Mouse (Mus musculus) left cerebral cortex, adult 11 months (tissue): ENCODE measurements at regions not wholly inside any gene's neighbourhood (a gene's known extent, or its start where the extent isn't known, plus 50 kb on each side); places are given as distances from the start of the nearest gene placed in this dataset.

Experiments used
- DNase-seq: peaks from one replicate; pipeline ENCODE4 v3.0.0; 2022; ENCODE audit warnings: low spot score

DNA sequence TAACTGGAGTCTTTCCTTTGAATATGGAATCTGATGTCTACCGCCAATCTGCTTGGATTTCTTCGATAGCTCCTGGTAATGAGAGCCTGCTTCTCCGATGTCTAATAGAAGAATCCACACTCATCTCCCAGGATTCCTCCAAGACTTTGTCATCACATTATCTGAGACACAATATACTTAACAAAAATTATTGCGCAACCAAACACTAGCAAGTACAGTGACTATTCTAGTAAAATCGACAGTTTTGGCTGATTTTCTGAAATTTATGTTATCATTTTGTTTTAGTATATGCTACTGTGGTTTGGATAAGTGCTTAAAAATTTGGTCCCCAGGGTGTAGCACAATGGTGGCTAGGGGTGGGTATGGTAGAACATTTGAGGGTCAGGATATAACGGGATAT lies 266.5 kb downstream of the Gm5447 start:
- no peak for DNase-seq

DNA sequence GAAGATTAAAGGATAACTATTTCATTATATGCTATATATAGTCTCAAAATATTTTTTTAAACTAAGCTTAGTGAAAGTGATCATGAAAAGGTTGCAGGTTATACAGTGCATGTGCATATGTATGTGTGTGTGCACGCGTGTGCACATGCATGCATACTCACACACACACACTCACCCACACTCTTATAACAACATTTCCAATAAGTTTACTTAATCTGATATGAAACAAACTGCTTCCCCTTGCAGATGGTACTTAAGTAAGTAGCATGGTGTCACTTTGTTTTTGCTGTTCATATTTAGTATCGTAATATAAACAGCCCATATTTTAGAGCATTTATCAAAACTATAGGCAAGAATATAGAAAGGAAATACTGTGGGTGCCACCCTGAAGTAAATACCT lies 275.0 kb downstream of the Gm5447 start:
- no peak for DNase-seq

DNA sequence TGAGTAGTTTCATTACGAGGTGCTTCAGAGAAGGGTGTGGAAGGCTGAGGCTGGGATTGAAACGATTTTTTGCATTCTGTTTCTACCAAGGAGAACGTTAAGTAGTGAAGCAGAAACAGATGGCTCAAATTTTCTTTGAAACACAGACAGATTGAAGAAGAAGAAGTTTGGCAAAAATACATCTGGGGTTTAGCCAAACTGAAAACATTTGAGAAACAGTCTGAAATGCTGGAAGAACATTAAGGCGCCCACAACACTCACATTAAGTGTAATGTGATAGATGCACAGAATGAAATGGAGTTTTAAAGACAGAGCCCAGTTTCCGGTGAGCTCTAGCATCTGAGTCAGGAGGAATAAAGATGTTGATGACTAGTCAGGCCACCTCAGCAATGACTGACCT lies 275.5 kb downstream of the Gm5447 start:
- DNase-seq = peak; percentile 46

DNA sequence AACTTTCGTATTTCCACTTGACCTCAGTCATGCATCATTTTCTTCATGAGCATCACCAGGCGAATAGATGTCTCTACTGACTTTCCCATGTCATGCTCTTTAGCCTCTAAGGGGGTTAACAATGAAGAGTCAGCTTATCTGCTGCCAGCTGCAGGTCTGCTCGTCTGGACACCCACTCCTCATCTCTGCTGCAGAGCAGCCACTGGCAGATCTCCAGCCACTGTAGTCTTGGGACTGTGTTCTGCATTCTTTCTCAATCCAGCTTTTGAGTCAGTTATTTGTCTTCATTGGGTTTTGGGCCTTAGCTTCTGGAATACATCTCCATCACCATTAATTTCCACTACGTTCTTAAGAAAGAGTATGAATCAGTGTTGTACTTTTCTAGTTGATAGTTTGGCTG lies 280.0 kb downstream of the Gm5447 start:
- no peak for DNase-seq

DNA sequence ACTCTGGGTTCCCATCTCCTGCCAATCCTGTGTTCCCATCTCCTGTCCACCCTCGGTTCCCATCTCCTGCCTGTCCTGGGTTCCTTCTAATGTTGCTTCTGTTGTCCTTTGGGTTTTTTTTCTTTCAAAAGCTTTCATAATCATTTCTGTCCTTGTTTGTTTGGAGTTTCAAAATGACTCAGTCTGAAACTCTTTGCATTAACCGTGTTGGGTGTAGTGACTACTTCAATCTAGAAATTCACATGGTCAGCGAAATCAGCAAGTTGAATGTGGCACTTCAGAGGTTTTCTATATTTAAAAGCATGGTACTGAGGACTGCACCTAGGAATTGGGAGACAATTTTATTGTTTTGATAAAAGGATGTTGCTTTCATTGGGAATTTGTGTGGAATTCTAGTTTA lies 280.7 kb downstream of the Gm5447 start:
- DNase-seq = no peak

DNA sequence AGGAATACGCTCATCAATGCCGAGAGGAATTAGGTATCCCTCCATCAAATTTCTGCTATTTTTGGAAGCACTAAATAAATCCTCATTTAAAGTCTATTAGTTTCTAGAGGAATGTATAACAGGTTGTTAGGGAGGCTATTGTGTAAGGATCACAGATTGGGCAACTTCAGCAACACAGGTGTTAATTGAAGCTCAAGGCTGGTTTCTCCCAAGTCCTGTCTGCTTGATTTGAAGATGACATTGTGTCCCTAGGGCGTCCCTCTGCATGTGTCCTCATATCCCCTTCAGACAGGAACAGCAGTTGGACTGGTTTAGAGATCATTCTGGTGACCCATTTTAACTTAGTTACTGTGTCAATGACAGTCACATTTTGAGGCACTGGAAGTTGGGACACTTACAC lies 281.5 kb downstream of the Gm5447 start:
- DNase-seq = no peak

DNA sequence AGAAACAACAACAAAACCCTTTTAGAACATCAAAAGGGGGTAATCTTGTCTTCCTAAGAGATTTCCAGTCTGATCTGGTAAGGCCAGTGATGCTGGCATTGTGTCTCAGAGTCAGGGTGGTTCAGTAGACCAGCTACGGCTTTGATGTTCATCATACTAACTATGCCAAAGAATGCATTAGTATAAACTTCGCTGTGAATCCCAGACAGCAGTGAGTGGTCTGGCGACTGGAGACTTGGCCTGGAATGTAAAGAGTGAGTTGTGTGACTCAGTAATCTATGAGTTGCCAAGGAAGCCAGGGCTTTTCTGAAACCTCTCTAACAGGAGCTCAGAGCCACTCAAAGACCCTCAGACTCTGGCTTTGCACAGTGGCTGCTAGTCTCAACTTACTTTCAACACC lies 288.1 kb upstream of the Foxq1 start:
- no peak for DNase-seq

DNA sequence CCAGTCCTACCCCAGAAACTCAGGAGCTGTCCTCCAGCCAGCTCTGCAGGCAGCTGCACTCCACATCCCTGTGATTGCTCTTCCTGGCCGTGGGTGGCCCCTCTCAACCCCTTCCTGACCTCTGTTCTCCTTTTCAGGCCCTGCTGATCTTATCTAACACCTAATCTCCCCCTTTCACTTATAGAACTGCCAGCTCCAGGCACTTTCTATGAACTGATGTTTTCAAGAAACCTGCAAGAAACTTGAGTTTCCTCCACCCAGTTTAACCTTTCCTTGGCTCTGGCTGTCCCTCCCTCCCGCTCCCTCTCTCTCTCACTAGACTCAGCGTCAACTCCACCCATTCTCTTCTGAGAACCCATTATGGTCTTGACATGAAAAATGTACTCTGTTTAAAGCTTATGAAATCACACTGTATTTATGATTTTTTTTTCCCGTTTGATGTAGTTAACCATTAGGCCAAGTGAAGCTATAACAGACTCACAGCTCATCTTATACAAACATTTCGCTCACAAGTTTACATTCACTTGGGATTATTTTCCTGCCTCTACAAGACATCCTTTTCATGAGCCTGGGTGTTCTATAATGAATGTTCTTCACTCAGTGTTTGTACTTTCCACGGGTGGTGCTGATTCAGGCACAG lies 279.8 kb upstream of the Foxq1 start:
- no peak for DNase-seq

DNA sequence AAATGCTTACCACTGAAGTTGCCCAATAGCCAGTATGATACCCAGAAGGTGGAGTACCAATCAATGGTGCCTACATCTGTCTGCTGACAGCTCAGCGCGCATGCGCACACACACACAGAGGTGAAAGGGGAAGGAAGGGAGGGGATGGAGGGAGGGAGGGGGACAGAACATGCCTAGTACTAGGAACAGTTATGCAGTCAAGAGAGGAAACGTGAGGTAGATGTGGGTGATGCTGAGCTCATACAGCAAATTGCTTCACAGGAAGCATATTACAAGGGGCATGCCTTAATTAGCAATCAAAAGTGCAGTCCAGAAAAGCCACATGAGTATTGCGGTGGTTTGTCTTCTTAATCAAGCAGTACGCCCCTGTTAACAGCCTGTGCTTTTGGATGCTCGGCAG lies 265.3 kb upstream of the Foxq1 start:
- DNase-seq = no peak

DNA sequence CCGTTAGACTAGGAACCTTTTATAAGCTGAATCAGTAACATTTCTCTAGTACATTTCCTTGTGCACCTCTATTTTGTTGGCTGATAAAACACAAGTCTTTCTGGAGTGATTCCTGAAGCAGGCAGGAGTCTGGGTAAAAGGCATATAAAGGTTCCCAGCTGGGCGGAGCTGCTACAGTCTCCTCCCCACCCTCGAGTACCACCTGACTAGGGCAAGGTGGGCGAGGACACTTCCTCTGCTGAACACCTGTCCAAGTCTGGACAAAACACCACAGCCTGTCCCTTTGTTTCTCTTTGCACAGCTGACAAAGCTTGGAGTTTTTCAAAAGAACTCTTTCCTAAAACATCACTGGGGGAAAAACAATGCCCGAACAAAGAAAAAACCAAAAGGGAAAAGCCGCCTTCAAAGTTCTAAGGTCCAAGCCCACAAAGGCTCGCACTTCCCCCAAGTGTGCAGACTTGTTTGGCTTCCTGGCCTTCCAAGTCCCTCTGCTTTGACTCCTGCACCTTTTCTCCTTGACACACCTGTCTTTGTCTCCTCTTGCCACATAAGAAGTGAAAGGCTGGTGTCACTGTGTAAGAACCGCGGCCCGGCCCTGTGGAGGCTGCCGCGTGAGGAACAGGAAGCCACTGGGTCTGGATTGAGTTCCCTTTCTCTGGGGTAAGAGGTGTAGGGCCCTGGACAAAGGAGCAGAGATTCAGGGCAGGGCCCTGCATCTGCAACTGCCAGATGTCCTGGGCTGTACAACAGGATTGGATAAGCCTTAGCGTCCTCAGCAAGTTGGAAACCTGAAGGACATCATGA lies 263.1 kb upstream of the Foxq1 start:
- DNase-seq = no peak

DNA sequence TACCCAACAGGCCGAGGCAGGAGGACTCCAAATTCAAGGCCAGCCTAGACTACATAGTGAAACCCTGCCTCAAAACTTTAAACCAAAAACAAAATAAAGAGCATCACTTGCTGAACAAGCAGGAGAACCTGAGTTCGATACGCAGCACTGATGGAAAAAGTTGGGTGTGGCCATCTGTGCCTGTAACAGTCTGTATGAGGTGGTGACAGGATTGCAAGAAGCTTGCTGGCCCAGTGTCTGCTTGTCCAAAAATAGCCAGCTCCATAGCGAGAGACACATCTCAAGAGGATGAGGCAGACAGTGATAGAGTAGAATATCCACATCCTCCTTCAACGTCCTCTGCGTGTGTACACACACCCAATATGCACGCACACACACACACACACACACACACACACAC lies 261.9 kb upstream of the Foxq1 start:
- DNase-seq = no peak

DNA sequence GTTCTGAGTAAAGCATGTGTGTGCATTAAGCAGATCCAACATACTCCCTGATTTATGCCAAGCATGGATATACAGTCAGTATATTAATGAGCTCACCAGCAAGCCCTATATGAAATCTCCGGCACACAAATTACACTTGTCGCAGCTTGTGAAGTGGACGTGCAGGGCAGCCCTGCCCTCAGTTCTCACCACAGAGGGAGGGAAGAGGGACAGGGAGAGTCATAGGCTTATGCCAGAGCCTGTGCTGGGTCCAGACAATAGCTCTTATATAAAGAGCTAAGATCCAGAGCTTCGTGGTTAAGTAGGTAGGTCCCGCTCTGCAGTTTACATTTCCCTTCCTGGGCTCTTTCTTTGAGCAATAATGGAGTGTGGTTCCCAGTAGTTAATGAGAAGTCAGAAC lies 252.7 kb upstream of the Foxq1 start:
- no peak for DNase-seq

DNA sequence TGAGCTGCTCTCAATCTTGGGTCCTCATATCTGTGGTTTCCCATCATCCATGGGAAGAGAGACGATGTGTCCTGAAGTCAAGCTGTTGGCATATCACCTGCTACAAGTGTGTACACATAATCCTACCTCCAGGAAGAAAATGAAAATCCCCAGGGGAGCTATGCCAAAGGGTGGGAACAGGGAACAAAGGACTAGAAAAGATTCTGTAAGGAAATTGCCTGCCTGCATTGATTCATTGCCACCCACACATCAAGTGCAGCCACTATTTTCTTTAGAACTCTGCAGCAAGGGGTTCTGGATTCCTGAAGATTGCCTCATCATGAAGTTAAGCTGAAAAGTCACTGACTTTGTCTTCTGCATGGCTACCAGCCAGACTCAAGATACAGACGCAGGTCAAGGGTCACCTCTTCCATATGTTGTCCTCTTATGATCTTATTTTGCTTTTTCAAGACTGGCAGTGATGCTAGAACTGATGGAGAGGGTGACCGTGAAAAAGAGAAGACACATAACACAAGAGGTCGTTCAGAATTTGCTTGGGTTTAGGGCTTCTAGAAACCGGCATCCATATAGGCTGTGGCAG lies 251.6 kb upstream of the Foxq1 start:
- DNase-seq = no peak

DNA sequence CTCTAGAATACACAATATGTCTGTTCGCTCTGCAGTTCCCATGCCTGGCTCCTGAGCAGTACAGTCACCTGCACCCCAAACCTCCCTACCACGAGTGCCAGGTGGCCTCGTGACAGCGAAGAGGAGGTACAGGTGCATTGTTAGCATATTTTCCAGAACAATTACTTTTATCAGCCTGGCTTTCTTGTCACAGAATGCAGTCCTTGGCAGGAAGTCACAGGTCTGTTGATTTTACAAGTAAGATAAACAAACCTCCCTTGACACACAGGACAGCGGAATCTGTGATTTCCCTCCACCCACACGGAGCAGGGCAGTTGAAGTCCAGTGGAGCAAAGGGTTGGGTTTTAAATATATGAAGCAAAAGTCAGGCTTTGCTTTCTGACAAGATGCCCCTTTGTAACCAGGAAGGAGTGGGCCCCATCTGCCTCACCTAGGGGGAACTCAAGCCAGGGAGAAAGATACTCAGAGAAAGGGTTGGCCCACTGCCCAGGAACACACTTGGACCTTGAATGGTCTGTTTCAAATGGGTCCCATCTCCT lies 246.8 kb upstream of the Foxq1 start:
- DNase-seq = no peak

DNA sequence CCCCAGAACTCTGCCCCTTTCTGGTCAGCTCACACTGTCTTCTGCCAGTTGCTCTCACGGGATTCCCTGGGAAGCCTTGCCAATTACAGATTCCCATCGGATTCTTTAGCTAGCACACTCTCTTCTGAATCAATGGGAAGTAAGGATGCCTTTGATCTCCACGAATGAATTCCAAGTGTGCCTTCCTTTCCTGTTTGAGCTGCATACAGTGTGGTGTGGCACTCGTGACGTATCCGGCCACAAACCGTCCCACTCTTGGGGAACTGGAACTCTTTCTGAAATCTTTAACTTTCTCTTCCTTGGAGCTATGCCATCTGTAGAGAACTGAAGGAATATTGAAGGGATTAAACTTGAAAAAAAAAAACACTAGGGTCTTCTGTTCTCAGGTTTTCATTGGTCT lies 243.2 kb upstream of the Foxq1 start:
- DNase-seq = no peak

DNA sequence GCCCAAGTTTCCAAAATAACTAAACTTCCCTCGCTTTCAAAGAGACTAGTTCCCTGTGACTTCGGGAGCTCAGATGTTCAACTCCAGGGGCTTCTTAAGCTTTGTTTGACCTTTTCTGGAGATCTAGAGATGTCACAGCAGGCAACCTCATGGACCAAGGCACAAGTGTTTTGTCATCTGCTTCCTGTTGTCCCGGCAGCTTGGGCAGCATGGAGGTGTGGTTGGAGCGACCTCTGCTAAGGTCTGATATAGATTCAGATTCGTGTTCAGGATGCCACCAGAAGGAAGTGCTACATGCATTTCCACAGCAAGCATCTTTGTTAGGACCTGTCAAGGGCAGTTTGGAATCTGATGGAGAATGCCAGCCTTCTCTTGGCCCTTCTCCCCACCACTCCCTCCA lies 242.1 kb upstream of the Foxq1 start:
- no peak for DNase-seq

DNA sequence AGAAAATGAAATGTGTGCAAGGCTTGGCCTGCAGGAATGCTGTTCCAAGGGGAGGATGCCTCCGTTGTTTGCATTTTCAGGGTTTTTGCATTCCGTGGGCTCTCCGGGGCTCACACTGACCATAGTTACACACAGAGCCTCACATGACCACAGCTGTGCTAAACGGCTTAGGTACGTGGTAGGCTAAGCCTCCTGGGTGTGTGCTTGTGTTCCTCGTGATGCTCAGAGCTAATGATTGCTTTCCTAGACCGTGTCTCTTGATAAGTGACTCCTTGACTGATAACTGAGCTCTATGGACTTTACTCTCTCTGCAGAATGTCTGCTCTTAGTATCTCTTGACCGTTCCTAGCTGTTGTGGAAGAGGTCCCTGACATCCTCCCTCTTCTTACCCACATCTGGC lies 238.9 kb upstream of the Foxq1 start:
- DNase-seq = no peak

DNA sequence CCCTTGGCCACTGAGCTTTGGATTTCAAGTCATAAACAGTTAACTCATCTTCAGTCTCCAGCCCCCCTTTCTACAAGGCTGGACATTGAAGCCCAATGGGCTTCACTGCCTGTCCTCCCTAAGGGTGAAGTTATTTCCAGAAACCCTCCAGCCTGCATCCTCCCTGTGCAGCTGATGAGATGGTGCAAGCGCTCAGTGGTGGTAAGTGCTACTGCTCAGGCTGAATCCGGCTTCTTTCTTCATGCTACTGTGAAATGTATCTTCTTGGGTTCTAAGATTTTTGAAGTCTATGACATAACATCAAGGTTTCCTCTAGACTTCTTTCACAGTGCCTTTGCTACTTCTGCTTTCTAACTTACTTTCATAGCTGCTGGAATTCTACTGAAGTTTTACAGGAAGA lies 237.9 kb upstream of the Foxq1 start:
- DNase-seq = no peak

DNA sequence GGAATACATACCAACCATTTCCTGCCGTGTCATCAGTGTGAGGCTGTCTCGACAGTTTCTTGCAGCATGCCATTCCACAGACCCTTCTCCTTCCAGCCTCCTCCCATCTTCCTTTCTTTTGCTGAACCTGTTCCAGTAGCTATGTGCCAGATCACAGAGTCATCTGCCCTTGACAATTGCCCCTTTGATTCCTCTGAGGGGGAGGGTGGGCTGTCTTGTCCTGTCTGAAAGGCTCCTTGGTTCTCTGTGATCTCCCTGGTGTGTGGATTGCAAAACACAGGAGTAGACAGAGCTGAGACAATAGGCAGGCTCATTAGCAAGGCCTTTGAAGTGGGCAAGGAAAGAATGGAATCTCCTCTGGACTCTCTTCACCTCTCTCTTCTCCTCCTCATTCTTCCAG lies 234.5 kb upstream of the Foxq1 start:
- DNase-seq = no peak

DNA sequence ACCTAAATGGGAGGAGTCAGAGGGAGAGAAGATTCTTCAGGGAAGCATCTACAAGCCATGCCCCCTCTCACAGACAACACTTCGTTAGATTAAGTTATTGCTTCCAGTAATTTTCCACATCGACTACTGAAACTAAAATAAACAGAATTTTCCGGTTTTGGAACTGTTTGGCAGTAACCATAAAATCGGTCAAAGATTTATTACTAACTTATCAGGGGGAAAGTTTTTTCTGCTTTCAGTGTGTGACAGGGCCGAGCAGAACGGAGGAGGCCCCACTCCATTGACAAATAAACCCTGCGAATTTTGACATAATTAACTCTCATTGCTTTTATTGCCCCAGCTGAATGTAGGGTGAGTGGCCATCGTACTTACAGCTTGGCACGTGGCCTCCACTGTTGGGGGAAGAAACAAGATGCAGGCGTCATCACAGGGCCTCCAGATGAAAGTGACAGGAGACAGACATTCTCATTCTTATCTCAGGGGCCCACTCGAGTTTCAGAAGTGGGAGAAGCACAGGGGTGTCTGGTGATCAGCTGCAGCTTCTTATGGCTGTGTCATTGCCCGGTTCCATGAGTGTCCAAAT lies 229.6 kb upstream of the Foxq1 start:
- no peak for DNase-seq

DNA sequence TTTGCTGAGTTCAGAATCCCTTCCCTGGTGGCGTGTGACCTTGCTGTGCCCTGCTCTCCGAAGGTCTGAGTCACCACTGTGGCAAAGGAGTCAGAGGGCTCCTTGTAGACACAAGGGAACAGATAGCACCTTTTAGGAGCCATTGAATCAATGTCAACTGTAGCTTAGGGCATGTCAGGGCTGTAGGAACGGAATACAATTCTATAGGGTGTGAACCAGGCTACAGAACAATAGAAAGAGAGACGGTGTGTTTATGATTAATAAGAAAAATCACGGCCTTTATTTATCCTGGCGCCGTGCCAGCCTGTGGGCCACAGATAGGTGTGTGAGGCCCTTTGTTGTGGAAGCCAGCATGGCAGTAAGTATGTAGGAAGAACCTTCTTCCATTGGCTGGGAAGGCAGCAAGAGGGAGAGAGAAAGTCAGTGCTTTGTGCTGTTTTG lies 228.4 kb upstream of the Foxq1 start:
- DNase-seq = no peak

DNA sequence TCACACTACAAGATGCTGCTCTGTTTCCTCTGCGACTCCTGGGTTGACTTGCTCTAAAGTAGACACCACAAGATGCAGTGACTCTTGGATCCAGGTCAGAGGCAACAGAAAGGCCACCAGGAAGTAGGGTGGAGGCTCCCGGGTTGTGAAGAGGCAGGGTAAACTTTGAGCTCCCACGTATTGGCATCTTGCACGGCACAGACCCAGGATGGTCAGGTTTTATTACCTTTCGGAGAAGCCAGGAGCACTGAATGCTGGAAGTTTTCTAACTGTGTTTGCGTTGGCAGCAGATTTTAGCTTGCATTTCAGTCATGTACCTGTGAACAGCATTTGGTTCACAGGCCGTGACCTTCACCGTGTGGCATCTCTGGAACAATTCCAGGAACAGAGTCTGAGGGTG lies 227.2 kb upstream of the Foxq1 start:
- DNase-seq = no peak

DNA sequence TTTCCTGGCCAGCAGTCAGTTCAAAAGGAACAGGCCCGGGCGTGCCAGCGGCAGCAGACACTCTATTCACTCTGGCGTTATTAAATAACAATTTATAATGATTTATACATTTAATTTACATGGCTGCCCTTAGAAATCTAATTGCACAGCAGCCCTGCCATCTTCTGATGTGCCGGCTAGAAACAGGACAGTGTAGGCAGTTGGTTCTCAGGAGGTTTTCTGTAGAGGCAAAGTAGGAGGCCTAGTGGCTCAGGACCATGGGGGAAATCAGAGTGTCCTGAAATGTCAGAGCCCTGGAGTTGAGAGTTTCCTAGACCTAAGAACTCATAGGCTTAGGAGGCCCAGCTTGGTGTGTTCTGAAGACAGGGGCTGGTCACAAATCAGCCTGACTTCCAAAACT lies 225.2 kb upstream of the Foxq1 start:
- DNase-seq = no peak
